Mouse (Mus musculus) stomach, postnatal 0 days (tissue): Measurements from ENCODE around the gene Ndufaf8.

Source experiments
- CTCF ChIP-seq: IDR thresholded peaks from 2 replicates; pipeline ENCODE4 v1.5.1; 2016; ENCODE audit warnings: antibody characterized with exemption, low read depth, mild to moderate bottlenecking, moderate library complexity
- EP300 ChIP-seq: optimal IDR thresholded peaks from 2 replicates; pipeline ENCODE3; 2016; ENCODE audit warnings: antibody characterized with exemption

DNA sequence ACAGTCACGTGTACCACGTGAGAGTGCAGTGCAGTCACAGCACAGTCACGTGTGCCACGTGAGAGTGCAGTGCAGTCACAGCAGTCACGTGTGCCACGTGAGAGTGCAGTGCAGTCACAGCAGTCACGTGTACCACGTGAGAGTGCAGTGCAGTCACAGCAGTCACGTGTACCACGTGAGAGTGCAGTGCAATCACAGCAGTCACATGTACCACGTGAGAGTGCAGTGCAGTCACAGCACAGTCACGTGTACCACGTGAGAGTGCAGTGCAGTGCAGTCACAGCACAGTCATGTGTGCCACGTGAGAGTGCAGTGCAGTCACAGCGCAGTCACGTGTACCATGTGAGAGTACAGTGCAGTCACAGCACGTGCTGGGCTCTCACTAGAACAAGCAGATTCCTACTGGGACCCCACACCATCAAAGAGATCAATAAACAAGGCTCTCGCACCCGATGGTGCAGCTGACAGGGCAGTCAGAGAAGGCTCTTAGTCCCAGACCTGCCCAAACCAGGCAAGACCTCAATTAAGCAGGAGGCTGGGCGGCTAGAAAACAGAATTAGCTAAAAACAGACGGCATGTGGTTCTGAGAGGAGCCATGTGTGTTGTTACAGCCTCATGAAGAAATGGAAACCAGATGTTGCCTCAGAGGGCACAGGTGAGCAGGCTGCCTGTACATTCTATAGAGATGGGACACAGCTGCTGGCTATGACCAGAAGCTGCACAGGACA lies 15.9 kb downstream of the Ndufaf8 start:
- TF ChIP-seq CTCF, result no peak
- TF ChIP-seq EP300, result no peak
